Mouse (Mus musculus) embryonic fibroblast, embryonic 13.5 days (primary cell): ENCODE results near the gene Ssr2. TPM values are rescaled to one million over a fixed set of nuclear protein-coding genes. Genes with fewer than 3 reads are reported as not detected.
A peak's percentile ranks its signal among the peaks of the same experiment; 100 is the strongest.
"Not testable (repeated sequence)": the region's sequence is repeated elsewhere in the genome, so short reads cannot be mapped to it uniquely, and the experiment has no call there.

ENCODE experiments used
- H3K27ac ChIP-seq: 2 replicates; pipeline ENCODE4 v1.5.1; 2012; ENCODE audit warnings: low read length, control low read depth, inconsistent platforms; ENCODE audit not compliant: insufficient read depth
- H3K4me1 ChIP-seq: 2 replicates; pipeline ENCODE4 v1.6.1; 2011; ENCODE audit warnings: low read length; ENCODE audit not compliant: control insufficient read depth, insufficient read depth
- H3K4me3 ChIP-seq: 2 replicates; pipeline ENCODE4 v1.5.1; 2011; ENCODE audit warnings: mild to moderate bottlenecking, control low read depth, low read length; ENCODE audit not compliant: insufficient read depth
- CTCF ChIP-seq: IDR thresholded peaks from 2 replicates; pipeline ENCODE4 v1.5.1; 2011; ENCODE audit warnings: mild to moderate bottlenecking, control low read depth, low read length, moderate library complexity, borderline replicate concordance; ENCODE audit not compliant: insufficient read depth
- POLR2A ChIP-seq: IDR thresholded peaks from 2 replicates; pipeline ENCODE4 v1.6.1; 2011; ENCODE audit warnings: low read depth, mild to moderate bottlenecking, control low read depth, low read length, moderate library complexity
- polyA plus RNA-seq: library from polyadenylated mRNA; stranded (reverse); fragments of >200 nt; gene quantifications from 2 replicates; pipeline ENCODE4 v1.2.4, GENCODE M21; 2011; ENCODE audit warnings: low read depth; ENCODE audit not compliant: missing spikeins, insufficient read length

The Ssr2 gene
- polyA plus RNA-seq, 1 experiment: 298 TPM

DNA sequence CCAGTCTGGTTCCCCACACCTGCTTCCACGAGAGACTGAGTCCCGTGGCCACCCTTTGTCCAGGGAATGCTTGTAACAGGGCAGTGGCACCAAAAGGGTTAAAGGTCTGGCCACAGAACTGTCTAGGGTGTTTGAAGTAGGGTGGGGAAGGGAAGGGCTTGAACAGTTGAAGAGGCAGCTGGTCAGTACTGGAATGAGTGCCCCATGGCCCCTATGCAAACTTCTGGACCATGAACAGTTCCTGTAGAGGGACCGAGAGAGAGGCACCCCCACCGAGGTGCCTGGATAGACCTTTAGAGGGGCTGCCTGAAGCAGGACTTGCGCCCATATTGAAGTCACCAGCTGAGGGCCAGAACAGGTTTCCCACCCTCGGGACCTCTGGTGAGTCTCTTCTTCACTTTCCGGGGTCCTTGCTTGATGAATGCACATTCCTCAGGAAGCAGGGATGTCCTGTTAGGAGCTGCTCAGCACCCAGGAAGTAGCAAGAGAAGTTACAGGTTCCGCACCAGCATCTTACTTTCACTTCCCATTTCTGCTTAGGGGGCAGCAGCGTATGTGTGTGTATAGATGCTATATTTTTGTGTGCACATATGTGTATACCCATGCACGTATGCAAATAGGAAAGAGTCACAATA is 17.4 kb downstream of the Ssr2 start:
- H3K27ac ChIP-seq: no peak overlapping the region
- peaks cover 14% of the 10 kb centered on the region for H3K4me1 ChIP-seq
- TF ChIP-seq CTCF (no peak), POLR2A (no peak)
- no peak overlapping the region for H3K4me3 ChIP-seq

DNA sequence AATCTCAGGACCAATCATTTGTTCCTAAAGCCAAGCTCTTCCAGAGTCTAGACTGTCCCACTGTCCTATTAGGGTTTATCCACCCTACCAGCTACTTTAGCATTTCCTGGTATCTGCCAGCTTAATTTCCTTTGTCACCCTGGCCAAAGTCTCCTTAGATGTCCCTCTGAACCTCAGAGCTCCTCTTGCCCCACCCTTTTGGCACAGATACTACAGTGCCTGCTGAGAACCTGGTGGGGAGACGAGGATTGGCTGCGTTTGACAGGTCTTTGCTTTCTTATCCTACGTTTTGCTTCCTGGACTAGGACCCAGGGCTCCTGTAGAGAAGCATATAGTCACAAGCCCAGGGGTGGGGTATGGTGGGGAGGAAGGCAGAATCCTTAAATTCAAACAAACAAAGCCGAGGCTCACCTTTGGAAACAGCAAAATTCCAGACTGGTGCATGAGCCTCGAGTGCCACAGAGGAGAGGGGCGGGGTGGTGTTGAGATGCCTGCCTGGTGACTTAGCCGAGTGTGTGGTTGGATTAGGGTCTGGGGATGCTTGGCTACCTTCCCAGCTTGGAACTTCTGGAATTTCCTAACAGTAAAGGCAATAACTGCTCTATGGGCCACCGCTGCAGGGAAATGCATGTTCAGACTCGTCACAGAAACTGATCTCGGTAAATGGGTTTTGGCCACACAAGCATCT is 18.4 kb downstream of the Ssr2 start:
- Histone ChIP-seq H3K4me1 (peaks cover 14% of the 10 kb centered on the region), H3K27ac (peak overlapping the region; percentile 85), H3K4me3 (no peak overlapping the region)
- TF ChIP-seq POLR2A (no peak), CTCF (no peak)

DNA sequence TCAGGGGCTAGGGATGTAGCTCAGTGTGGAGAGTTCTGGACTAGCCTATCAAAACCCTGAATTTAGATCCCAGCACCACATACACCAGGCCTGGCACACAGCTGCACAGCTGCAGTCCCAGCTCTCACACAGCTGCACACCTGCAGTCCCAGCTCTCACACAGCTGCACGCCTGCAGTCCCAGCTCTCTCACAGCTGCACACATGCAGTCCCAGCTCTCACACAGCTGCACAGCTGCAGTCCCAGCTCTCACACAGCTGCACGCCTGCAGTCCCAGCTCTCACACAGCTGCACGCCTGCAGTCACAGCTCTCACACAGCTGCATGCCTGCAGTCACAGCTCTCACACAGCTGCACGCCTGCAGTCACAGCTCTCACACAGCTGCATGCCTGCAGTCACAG is 20.9 kb downstream of the Ssr2 start:
- H3K27ac ChIP-seq, H3K4me3 ChIP-seq: not testable (repeated sequence)
- peaks cover 14% of the 10 kb centered on the region for H3K4me1 ChIP-seq

DNA sequence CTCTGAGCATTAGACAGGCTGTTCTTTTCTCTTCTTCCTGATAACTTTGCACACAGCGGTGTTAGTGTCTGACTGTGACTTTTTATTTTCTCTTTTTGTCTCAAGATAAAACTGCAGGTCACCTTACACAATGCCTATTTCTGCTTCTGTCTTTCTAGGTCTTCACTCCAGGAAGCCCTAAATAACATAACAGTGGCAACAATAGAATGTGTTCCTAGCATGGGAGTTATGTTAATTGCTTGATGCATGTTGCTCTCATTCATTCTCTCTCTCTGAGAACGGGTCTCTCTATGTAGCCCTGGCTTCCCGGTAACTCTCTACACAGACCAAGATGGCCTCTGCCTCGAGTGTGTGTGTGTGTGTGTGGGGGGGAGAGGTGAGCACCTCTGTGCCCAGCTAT is 26.8 kb downstream of the Ssr2 start:
- H3K4me3 ChIP-seq: no peak overlapping the region
- no peak for TF ChIP-seq POLR2A
- TF ChIP-seq CTCF: no peak
- H3K27ac ChIP-seq: no peak overlapping the region
- H3K4me1 ChIP-seq: no peaks in the 10 kb centered on the region

DNA sequence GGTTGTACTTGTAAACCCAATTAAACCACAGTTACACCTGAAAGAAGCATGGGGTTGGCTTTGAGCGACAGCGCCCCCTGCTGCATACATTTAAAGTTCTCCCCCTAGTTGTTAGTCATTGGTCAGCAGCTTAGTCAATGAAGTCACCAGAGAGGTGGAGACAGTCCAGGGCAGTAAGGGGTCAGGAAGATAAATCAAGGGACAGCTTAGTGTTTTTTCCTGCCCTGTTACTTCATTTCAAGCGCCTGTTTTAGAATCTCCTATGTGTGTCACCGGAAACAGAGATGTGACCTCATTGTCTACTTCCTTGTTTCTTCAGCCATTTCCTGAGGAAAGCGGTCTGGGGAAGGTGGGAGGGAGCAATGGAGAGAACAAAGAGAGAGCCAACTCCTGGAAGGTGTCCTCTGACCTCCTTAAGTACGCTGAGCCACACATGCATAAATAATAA is 28.1 kb downstream of the Ssr2 start:
- TF ChIP-seq CTCF (peak; percentile 42; the same call in 1 of the 2 replicates), POLR2A (no peak)
- Histone ChIP-seq H3K4me1 (no peaks in the 10 kb centered on the region), H3K27ac (no peak overlapping the region), H3K4me3 (no peak overlapping the region)

DNA sequence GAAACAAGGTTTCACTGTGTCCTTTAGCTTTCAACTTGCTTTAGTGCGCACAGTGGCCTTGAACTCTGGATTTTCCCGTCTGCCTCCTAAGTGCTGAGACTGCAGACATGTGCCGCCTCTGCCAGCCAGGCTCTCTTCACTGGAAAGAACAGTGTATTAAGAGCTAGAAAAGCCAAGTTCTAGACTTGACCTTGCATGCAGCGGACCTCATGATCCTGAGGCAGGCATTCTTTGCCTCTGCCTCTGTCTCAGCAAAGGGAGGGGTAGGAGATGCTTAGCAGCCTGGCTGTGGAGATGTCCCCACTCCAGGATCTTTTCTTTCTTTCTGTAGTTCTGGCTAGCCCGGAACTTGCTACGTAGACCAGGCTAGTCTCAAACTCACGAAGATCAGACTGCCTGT is 29.2 kb downstream of the Ssr2 start:
- Histone ChIP-seq H3K4me1 (peaks cover 4% of the 10 kb centered on the region), H3K4me3 (no peak overlapping the region), H3K27ac (no peak overlapping the region)
- TF ChIP-seq POLR2A (no peak), CTCF (no peak)

DNA sequence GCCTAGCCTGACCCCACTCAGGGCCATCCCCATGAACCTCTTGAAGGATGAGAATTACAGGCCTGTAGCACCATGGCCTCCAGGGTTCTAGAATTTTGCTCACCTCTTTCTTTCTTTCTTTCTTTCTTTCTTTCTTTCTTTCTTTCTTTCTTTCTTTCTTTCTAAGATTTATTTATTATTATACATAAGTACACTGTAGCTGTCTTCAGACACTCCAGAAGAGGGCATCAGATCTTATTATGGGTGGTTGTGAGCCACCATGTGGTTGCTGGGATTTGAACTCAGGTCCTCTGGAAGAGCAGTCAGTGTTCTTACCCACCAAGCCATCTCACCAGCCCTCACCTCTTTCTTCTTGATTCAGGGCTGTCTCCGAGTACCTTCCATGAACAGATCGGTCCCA is 30.0 kb downstream of the Ssr2 start, which contains the start of gene Arhgef2:
Gene Arhgef2 (plus strand): TSS at position 301 of the 400 bp plus-strand sequence.
- not testable (repeated sequence) for H3K4me3 ChIP-seq, H3K27ac ChIP-seq

DNA sequence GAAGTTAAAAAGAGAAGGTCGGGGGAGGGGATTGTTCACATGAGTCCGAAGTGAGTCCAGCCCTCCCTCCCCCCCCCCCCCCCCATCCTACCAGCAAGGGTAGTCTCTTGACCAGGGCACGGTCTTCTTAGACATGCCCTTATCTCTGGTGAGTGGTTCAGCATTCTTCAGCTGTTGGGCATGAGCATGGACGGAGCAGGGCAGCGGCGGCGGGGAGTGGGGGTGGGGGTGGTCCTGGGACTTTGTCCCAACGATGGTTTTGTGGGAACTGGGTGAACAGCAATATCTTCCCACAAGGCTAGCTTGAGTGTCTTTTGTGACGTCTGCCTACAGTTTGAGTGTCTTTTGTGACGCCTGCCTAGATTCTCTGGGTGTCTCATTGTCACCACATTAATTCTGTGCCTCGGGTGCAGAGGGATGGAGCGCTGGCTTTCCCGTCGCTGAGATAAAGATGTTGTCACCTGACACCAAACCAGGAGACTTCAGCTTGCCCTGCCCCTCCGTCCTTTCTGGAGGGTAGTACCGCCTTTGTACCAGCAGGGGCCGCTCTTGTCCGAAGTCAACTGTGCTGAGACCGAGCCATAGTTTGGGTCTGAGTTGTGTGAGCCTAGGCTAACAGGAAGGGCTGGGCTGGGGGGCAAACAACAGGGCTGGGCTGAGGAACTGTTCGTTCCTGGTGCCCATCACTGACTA is 31.5 kb downstream of the Ssr2 start:
- Histone ChIP-seq H3K4me3 (peak overlapping the region; percentile 7; the same call in 1 of the 2 replicates), H3K4me1 (peaks cover 4% of the 10 kb centered on the region), H3K27ac (no peak overlapping the region)
- TF ChIP-seq POLR2A (peak; percentile 29; the same call in 1 of the 2 replicates), CTCF (peak; percentile 88; the same call in 1 of the 2 replicates)

More for the DNA sequence above, 30.0 kb downstream of the Ssr2 start, which contains the start of gene Arhgef2:
- H3K4me1 ChIP-seq: not testable (repeated sequence)

DNA sequence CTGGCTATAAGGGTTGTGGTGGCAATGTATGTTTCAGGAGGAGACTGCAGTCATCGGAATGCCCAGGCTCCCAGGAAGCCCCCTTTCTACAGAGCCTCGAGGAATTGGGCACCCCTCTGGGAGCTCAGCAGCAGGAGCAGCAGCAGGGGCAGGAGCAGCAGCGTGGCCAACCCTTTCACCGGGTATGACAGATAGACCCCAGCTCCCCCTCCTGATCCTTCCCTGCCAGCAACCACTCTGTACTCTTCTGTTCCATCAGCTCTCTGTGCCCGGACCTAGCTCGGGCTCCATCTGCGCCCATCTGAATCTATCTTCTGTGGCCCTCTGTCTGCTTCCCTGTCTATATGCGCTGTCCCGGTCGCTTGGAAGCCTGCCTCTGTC is 32.1 kb downstream of the Ssr2 start:
- H3K4me1 ChIP-seq: peaks cover 4% of the 10 kb centered on the region
- no peak overlapping the region for H3K27ac ChIP-seq
- H3K4me3 ChIP-seq: no peak overlapping the region
- no peak for TF ChIP-seq POLR2A
- TF ChIP-seq CTCF: no peak

DNA sequence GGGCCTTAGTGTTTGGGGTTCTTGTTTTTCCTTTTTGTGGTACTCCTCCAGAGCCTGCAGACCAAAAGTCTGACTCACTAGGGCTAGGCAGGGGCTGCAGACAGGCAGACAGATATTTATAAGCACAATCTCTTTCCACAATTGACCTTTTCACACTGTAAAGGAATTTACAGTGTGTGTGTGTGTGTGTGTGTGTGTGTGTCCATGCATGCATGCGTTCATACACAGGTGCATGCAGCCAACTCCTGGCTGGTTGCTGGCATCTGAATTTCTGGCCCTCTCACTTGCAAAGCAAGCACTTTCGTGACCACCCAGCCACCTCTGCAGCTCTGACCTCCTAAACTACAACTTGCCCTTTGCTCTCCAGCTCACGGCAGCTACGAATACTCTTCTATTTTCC is 33.4 kb downstream of the Ssr2 start:
- Histone ChIP-seq H3K4me3 (no peak overlapping the region), H3K27ac (peak overlapping the region; percentile 52), H3K4me1 (peaks cover 4% of the 10 kb centered on the region)
- no peak for TF ChIP-seq CTCF
- no peak for TF ChIP-seq POLR2A
